Mouse (Mus musculus) Patski (cell line): Measurements from ENCODE around the gene Adgrb2. TPM values are rescaled to one million over a fixed set of nuclear protein-coding genes. Genes with fewer than 3 reads are reported as not detected.

Experiments
- ATAC-seq: fragments of 100-300 bp; one replicate; pipeline ENCODE4 v1.8.0; 2021
- CTCF ChIA-PET: fragments of 350-600 bp; sonication (Branson Sonifier 250); formaldehyde crosslinking; loops from one replicate; lab custom pipeline; 2022; ENCODE audit warnings: inconsistent platforms; lab: Charles Lee
- POLR2A ChIA-PET: fragments of 350-600 bp; sonication (Branson Sonifier 250); formaldehyde crosslinking; loops from one replicate; lab custom pipeline; 2022; ENCODE audit warnings: antibody characterized with exemption, inconsistent platforms; lab: Charles Lee
- DNase-seq: peaks from one replicate; pipeline ENCODE4 v3.0.0-alpha.2; 2011; ENCODE audit warnings: low read depth, low spot score
- H3K27me3 ChIP-seq: fragments of 371-371 bp; one replicate; pipeline ENCODE4 v1.5.1; 2021
- CTCF ChIP-seq: fragments of 100-300 bp; IDR thresholded peaks from one replicate; pipeline ENCODE4 v1.5.1; 2021
- in situ Hi-C: fragments of 300-500 bp; cut with MboI; formaldehyde crosslinking; loops from 3 replicates; pipeline ENCODE4 v1.11.1; 2018; ENCODE audit warnings: low pct_unique_long_range_greater_than_20kb, mixed read lengths
- polyA plus RNA-seq: library from polyadenylated mRNA; unstranded; gene quantifications from one replicate; pipeline ENCODE4 v1.2.3, GENCODE M21; 2021

Adgrb2 gene
- polyA plus RNA-seq, 1 experiment from 2014 or later: 3.4 TPM

GRCm38 (mm10) chr4:129971989-129972388, 12.7 kb upstream of the Adgrb2 start:
- DNase-seq: no peak
- TF ChIP-seq CTCF: no peak
- ATAC-seq: no peak
- in situ Hi-C loops: no loop called here
- ChIA-PET CTCF (no interaction called here), POLR2A (no interaction called here)
- no peaks in the 10 kb centered on the region for H3K27me3 ChIP-seq

GRCm38 (mm10) chr4:129974285-129974684, 10.4 kb upstream of the Adgrb2 start:
- TF ChIP-seq CTCF: no peak
- CTCF ChIA-PET: no interaction called here
- H3K27me3 ChIP-seq: no peaks in the 10 kb centered on the region

GRCm38 (mm10) chr4:129977256-129977655, 7.4 kb upstream of the Adgrb2 start:
- no peak for TF ChIP-seq CTCF
- H3K27me3 ChIP-seq: no peaks in the 10 kb centered on the region
- in situ Hi-C loops: no loop called here
- ChIA-PET CTCF (no interaction called here), POLR2A (interaction anchor here (0.7 kb wide), 1 partner anchor 259 kb away, joined by 3 read pairs; no protein-coding TSS in a partner anchor)
- DNase-seq (no peak), ATAC-seq (no peak)

More at GRCm38 (mm10) chr4:129974285-129974684, 10.4 kb upstream of the Adgrb2 start:
- no peak for DNase-seq
- no peak for ATAC-seq
- in situ Hi-C loops: no loop called here
- POLR2A ChIA-PET: no interaction called here

- TF ChIP-seq CTCF: no peak
- no peak for ATAC-seq
- no peak for DNase-seq
- CTCF ChIA-PET: no interaction called here
- POLR2A ChIA-PET: no interaction called here
- in situ Hi-C loops: no loop called here
- H3K27me3 ChIP-seq: no peaks in the 10 kb centered on the region
Measured at GRCm38 (mm10) chr4:129978227-129978626, 6.4 kb upstream of the Adgrb2 start.

GRCm38 (mm10) chr4:129978930-129979329, 5.7 kb upstream of the Adgrb2 start:
- POLR2A ChIA-PET: interaction anchor here (0.7 kb wide), 1 partner anchor 436 kb away, joined by 3 read pairs; no protein-coding TSS in a partner anchor
- DNase-seq (no peak), ATAC-seq (no peak)
- in situ Hi-C loops: no loop called here
- CTCF ChIA-PET: no interaction called here
- no peak for TF ChIP-seq CTCF
- no peaks in the 10 kb centered on the region for H3K27me3 ChIP-seq

GRCm38 (mm10) chr4:129981657-129982056, 3.0 kb upstream of the Adgrb2 start:
- ATAC-seq (no peak), DNase-seq (no peak)
- no peaks in the 10 kb centered on the region for H3K27me3 ChIP-seq
- POLR2A ChIA-PET: no interaction called here
- CTCF ChIA-PET: interaction anchor here (1.0 kb wide), 1 partner anchor 16 kb away, joined by 3 read pairs; no protein-coding TSS in a partner anchor
- in situ Hi-C loops: no loop called here
- no peak for TF ChIP-seq CTCF

- ATAC-seq (no peak), DNase-seq (no peak)
- POLR2A ChIA-PET: interaction anchor here (0.5 to 0.7 kb wide), 4 partner anchors 10 to 364 kb away, joined by 3 to 7 read pairs (median 3); partner anchors contain the start of gene Iqcc
- no peak for TF ChIP-seq CTCF
- no peaks in the 10 kb centered on the region for H3K27me3 ChIP-seq
- in situ Hi-C loops: no loop called here
- CTCF ChIA-PET: interaction anchor here (1.6 kb wide), 1 partner anchor 21 kb away, joined by 5 read pairs; no protein-coding TSS in a partner anchor
Measured at GRCm38 (mm10) chr4:129983046-129983445, 1.6 kb upstream of the Adgrb2 start.

GRCm38 (mm10) chr4:129983764-129984420, 778 bp upstream of the Adgrb2 start:
- no peak for TF ChIP-seq CTCF
- CTCF ChIA-PET: interaction anchor here (1.6 kb wide), 1 partner anchor 22 kb away, joined by 5 read pairs; no protein-coding TSS in a partner anchor
- POLR2A ChIA-PET: interaction anchor here (0.6 kb wide), 1 partner anchor 120 kb away, joined by 3 read pairs; no protein-coding TSS in a partner anchor
- in situ Hi-C loops: no loop called here
- no peaks in the 10 kb centered on the region for H3K27me3 ChIP-seq
- DNase-seq (peak; percentile 38), ATAC-seq (no peak)

- in situ Hi-C loops: no loop called here
- DNase-seq (no peak), ATAC-seq (no peak)
- no peak for TF ChIP-seq CTCF
- no peaks in the 10 kb centered on the region for H3K27me3 ChIP-seq
- POLR2A ChIA-PET: no interaction called here
- CTCF ChIA-PET: no interaction called here
Measured at GRCm38 (mm10) chr4:129985161-129985670, 546 bp downstream of the Adgrb2 start.

GRCm38 (mm10) chr4:129985671-129986441, 1.2 kb downstream of the Adgrb2 start:
- no peak for TF ChIP-seq CTCF
- DNase-seq: no peak
- in situ Hi-C loops: no loop called here
- H3K27me3 ChIP-seq: no peaks in the 10 kb centered on the region
- ChIA-PET POLR2A (interaction anchor here (0.7 kb wide), 1 partner anchor 195 kb away, joined by 3 read pairs; no protein-coding TSS in a partner anchor), CTCF (no interaction called here)
- no peak for ATAC-seq
